Mouse (Mus musculus) limb, embryonic 11.5 days (tissue): ENCODE measurements around the gene R3hdml. TPM values are rescaled to one million over a fixed set of nuclear protein-coding genes. Genes with fewer than 3 reads are reported as not detected.
"Not testable (repeated sequence)": the region's sequence is repeated elsewhere in the genome, so short reads cannot be mapped to it uniquely, and the experiment has no call there.

Source experiments
- ATAC-seq: fragments of 200-750 bp; cut with Nextera tagmentation; 2 replicates; pipeline ENCODE4 v1.8.0; 2017; ENCODE audit warnings: low read depth; ENCODE audit not compliant: insufficient number of reproducible peaks, low FRiP score, low TSS enrichment
- DNase-seq: peaks from one replicate; pipeline ENCODE4 v3.0.0-alpha.2; 2015; ENCODE audit warnings: low spot score
- H3K27ac ChIP-seq: fragments of 300-500 bp; sonication (generic); replicated peaks from 2 replicates; pipeline ENCODE4 v1.5.1; 2014; ENCODE audit warnings: low read depth, mild to moderate bottlenecking, low read length
- H3K27me3 ChIP-seq: fragments of 300-500 bp; sonication (generic); 2 replicates; pipeline ENCODE4 v1.6.1; 2014; ENCODE audit warnings: mild to moderate bottlenecking, low read length, mixed read lengths; ENCODE audit not compliant: control insufficient read depth, insufficient read depth
- H3K36me3 ChIP-seq: fragments of 300-500 bp; sonication (generic); 2 replicates; pipeline ENCODE4 v1.6.1; 2014; ENCODE audit warnings: mild to moderate bottlenecking, low read length, moderate library complexity, mixed read lengths; ENCODE audit not compliant: control insufficient read depth, insufficient read depth
- H3K4me1 ChIP-seq: fragments of 300-500 bp; sonication (generic); 2 replicates; pipeline ENCODE4 v1.6.1; 2014; ENCODE audit warnings: low read length, mixed read lengths; ENCODE audit not compliant: control insufficient read depth, insufficient read depth
- H3K4me2 ChIP-seq: fragments of 300-500 bp; sonication (generic); 2 replicates; pipeline ENCODE4 v1.6.1; 2014; ENCODE audit warnings: low read depth, mild to moderate bottlenecking, moderate library complexity; ENCODE audit not compliant: severe bottlenecking
- H3K4me3 ChIP-seq: fragments of 300-500 bp; sonication (generic); 2 replicates; pipeline ENCODE4 v1.5.1; 2014; ENCODE audit warnings: low read depth, low read length
- H3K9ac ChIP-seq: fragments of 300-500 bp; sonication (generic); 2 replicates; pipeline ENCODE4 v1.6.1; 2014; ENCODE audit warnings: mild to moderate bottlenecking, low read length
- H3K9me3 ChIP-seq: fragments of 300-500 bp; sonication (generic); 2 replicates; pipeline ENCODE4 v1.6.1; 2016; ENCODE audit warnings: low read length; ENCODE audit not compliant: control insufficient read depth
- WGBS: fragments of 180-500 bp; shearing (Covaris S2); extraction: QIAGEN DNeasy Blood & Tissue Kit; methylation state at CpG from one replicate; pipeline ENCODE4 v1.1.7; 2014; 5-methylcytosine and 5-hydroxymethylcytosine counted together
- polyA plus RNA-seq: library from polyadenylated mRNA; unstranded; fragments of >200 nt; fragmentation: Nextera tagmentation; extraction: Ambion mirVana; gene quantifications from 2 replicates; pipeline ENCODE4 v1.2.1, GENCODE M21; 2014

Gene R3hdml
- polyA plus RNA-seq, 1 experiment from 2014 or later: not detected

DNA sequence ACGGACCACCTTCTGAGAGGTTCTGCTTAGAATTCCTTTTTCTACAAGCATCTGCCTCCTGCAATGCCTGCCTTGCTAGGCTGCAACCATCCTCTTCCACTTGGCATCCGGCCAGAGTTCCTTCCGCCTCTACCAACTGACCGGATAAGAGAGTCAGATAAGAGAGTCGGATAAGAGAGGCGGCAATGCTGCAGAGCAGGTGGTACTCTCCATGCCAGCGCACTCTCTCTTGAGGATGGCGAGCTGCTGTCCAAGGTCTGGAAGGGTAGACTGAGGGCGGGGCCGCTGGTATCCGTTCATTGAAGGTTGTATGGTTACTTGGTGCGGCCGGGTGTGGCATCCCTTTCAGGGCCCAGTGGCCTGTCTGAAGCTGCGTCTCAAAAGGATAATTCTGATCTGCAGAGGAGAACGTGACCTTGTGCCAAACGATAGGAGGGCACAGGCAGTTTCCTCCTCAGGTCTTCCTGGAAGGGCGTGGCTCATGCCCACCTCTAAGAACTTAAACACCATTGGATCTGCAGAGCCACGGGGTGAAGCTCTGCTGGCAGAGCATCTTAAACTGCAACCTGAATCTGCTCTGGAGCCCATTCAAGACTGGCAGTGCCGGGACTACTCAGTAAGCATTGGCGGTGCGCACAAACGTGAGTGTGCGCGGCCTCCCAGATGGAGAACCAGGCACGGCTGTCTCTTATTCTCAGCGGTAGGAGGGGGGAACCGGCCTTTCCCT, 33.4 kb upstream of the R3hdml start:
- no peak overlapping the region for H3K4me2 ChIP-seq
- no peak for DNase-seq
- H3K4me3 ChIP-seq: no peak overlapping the region
- no peak overlapping the region for H3K27ac ChIP-seq
- WGBS: 58% methylated on average over 27 of the region's 27 CpGs
- no peak for ATAC-seq
- H3K9me3 ChIP-seq: no peaks in the 10 kb centered on the region
- H3K36me3 ChIP-seq: no peaks in the 10 kb centered on the region
- H3K9ac ChIP-seq: no peak overlapping the region
- peaks cover 8% of the 10 kb centered on the region for H3K27me3 ChIP-seq
- no peaks in the 10 kb centered on the region for H3K4me1 ChIP-seq

DNA sequence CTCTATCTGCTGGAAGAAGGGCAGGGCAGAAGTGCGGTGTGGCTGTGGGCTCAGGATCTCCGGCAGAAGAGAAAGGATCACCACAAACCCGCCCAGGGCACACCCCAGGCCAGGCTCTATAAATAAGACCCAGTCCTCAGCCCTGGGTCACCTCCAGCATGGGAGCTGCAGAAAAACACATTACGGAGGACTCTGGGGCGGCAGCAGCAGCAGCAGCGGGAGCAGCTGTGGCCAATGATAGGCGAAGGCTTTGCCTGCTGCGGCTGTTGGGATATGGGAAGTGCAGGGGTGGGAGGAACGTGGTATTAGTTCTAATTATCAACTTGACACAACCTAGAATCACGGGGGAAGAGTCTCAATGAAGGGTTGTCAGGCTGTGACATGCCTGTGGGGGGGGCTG, 32.7 kb upstream of the R3hdml start:
- no peaks in the 10 kb centered on the region for H3K36me3 ChIP-seq
- H3K9me3 ChIP-seq: no peaks in the 10 kb centered on the region
- no peaks in the 10 kb centered on the region for H3K4me1 ChIP-seq
- H3K9ac ChIP-seq: no peak overlapping the region
- H3K27ac ChIP-seq: no peak overlapping the region
- DNase-seq: no peak
- H3K4me3 ChIP-seq: no peak overlapping the region
- WGBS: 48% methylated on average over 10 of the region's 10 CpGs
- H3K27me3 ChIP-seq: peaks cover 8% of the 10 kb centered on the region
- no peak overlapping the region for H3K4me2 ChIP-seq
- ATAC-seq: no peak

DNA sequence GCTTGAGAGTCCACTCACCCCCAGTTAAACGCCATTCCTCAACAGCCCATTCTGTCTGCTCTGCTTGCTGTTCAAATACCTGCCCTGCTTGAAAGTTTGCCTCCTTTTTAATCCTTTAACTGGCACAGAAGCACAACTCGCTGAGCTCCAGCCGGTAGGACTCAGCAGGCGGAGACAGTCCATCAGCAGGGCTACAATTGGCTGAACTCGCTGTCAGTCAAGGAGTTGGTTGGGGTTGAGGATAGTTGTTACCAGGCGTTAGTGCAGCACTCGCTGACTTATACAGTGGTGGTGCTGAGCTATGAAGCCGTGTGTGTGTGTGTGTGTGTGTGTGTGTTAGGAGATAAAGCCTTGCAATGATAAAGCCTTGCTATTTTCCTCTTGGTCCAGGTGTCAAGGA, 31.5 kb upstream of the R3hdml start:
- ATAC-seq: no peak
- no peaks in the 10 kb centered on the region for H3K4me1 ChIP-seq
- WGBS: 93% methylated on average over 8 of the region's 8 CpGs

DNA sequence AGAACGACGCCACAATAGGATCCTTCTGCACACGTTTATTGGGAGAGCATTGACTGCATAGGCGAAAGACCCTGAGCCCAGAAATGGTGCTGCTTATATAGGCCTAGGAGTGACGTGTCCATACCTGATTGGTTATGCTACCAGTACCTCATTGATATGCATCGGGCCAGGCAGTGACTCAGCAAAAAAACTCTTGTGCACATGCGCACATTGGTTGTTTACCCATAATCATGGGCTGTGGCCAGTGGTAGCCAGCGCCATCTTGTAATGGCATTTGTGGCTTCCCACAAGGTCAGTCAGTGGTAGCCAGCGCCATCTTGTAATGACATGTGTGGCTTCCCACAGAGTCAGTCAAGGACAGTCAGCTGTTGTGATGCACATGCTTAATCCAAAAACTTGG, 30.8 kb upstream of the R3hdml start:
- not testable (repeated sequence) for H3K4me2 ChIP-seq, H3K27me3 ChIP-seq, H3K36me3 ChIP-seq, H3K4me1 ChIP-seq, H3K9ac ChIP-seq, H3K4me3 ChIP-seq, H3K27ac ChIP-seq, DNase-seq, H3K9me3 ChIP-seq, ATAC-seq
- WGBS: 94% methylated on average over 9 of the region's 9 CpGs

More for the DNA sequence above, 31.5 kb upstream of the R3hdml start:
- H3K9ac ChIP-seq: no peak overlapping the region
- H3K9me3 ChIP-seq: no peaks in the 10 kb centered on the region
- peaks cover 8% of the 10 kb centered on the region for H3K27me3 ChIP-seq
- H3K4me3 ChIP-seq: no peak overlapping the region
- no peak for DNase-seq
- H3K27ac ChIP-seq: no peak overlapping the region
- no peak overlapping the region for H3K4me2 ChIP-seq
- no peaks in the 10 kb centered on the region for H3K36me3 ChIP-seq

DNA sequence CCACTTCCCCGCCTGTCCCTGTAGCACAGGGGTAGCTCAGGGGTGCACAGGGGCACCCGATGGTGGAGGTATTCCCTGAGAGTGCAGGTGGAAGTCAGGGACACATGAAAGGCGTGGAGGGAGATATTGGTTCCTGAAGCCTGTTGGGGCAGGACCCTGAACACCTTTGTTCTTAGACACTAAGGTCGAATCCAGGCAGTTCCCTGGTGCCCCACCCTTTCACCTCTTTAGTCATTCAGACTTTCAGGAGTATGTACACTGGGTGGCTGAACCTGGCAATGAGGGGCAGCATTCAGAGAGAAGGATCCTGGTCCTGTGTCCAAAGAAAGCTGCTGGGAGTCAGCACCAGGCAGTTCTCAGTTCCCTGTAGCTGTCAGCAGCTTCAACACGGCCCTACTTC, 29.7 kb upstream of the R3hdml start:
- Histone ChIP-seq H3K9ac (no peak overlapping the region), H3K4me1 (no peaks in the 10 kb centered on the region), H3K4me2 (no peak overlapping the region), H3K27ac (no peak overlapping the region), H3K27me3 (peaks cover 8% of the 10 kb centered on the region), H3K9me3 (no peaks in the 10 kb centered on the region), H3K4me3 (no peak overlapping the region), H3K36me3 (no peaks in the 10 kb centered on the region)
- ATAC-seq (no peak), DNase-seq (no peak)
- WGBS: 75% methylated on average over 5 of the region's 5 CpGs

DNA sequence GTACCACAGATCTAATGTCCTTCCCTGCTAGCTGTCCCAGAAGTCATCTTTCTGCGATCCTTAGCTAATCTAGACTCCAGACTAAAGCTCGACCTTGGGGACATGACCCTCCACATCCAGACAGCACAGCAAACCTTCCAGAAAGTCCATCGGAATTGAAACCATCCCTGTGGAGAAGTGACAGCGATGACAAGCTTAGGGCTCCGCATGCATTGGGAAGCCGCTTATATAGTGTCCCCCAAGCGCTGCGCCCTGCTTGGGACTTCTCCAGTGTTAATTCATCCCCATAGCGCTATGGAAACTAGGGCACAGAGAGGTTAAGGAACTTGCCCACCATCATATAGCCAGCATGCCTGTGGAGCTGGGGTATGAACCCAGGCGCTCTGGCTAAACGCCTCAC, 29.3 kb upstream of the R3hdml start:
- no peak overlapping the region for H3K9ac ChIP-seq
- no peaks in the 10 kb centered on the region for H3K4me1 ChIP-seq
- no peak overlapping the region for H3K4me3 ChIP-seq
- no peaks in the 10 kb centered on the region for H3K9me3 ChIP-seq
- H3K27me3 ChIP-seq: peaks cover 8% of the 10 kb centered on the region
- 71% methylated on average over 11 of the region's 11 CpGs for WGBS
- no peak overlapping the region for H3K4me2 ChIP-seq
- no peak for ATAC-seq
- H3K36me3 ChIP-seq: no peaks in the 10 kb centered on the region
- no peak overlapping the region for H3K27ac ChIP-seq
- no peak for DNase-seq

DNA sequence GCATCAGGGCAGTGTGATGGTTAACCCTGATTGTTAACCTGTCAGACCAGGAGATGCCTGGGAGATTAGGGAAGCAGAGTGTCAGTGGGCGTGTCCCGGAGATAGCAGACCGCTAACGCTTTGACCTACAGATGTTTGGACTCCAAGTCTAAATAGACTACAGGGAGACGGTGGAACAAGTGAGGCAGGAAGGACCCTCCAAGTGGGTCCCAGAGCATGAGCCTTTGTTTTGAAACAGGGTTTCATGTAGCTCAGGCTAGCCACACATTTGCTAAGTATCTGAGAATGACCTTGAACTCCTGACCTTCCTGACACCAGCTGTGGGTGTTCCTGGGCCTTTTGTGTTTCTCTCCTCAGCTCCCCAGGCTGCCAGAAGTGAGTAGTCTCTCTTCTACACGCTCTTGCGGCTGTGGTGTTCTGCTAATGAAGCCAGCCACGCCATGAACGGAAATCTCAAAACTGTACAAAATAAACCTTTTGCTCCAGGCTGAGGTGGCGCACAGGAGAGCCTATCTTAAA, 28.8 kb upstream of the R3hdml start:
- WGBS: 61% methylated on average over 10 of the region's 10 CpGs
- no peaks in the 10 kb centered on the region for H3K4me1 ChIP-seq
- H3K27me3 ChIP-seq: peaks cover 8% of the 10 kb centered on the region

DNA sequence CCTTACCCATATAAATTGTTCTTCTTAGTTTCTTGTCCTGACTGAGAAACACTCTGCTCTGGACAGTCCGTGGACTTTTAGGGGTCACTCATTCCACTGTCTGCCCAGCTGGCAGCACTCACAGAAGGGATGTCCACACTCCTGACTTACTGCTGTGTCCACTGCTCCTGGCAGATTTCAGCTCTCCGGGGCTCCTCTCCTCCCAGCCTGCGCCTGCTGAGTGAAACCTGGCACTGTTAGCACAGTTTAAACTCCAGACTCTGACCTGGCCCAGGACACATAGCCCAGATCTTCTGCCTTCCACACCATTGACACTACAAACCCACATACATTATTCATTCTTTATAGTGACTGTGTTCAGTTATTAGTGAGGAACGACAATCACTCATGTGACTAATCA, 28.1 kb upstream of the R3hdml start:
- no peak overlapping the region for H3K27ac ChIP-seq
- H3K4me1 ChIP-seq: no peaks in the 10 kb centered on the region
- ATAC-seq (no peak), DNase-seq (no peak)
- no peak overlapping the region for H3K4me3 ChIP-seq
- H3K27me3 ChIP-seq: 0 out of 2 replicates have a peak, but pooled peaks cover 3% of the 10 kb centered on the region
- H3K9me3 ChIP-seq: no peaks in the 10 kb centered on the region
- H3K4me2 ChIP-seq: no peak overlapping the region
- no peak overlapping the region for H3K9ac ChIP-seq
- 80% methylated on average over 4 of the region's 4 CpGs for WGBS
- peaks cover 2% of the 10 kb centered on the region; the same call in 1 of the 2 replicates for H3K36me3 ChIP-seq

More for the DNA sequence above, 28.8 kb upstream of the R3hdml start:
- no peak overlapping the region for H3K27ac ChIP-seq
- H3K36me3 ChIP-seq: no peaks in the 10 kb centered on the region
- no peaks in the 10 kb centered on the region for H3K9me3 ChIP-seq
- H3K9ac ChIP-seq: no peak overlapping the region
- ATAC-seq (no peak), DNase-seq (no peak)
- H3K4me2 ChIP-seq: no peak overlapping the region
- no peak overlapping the region for H3K4me3 ChIP-seq
